Mouse (Mus musculus): ENCODE measurements around the gene Tas2r130.
"Not testable (repeated sequence)": the region's sequence is repeated elsewhere in the genome, so short reads cannot be mapped to it uniquely, and the experiment has no call there.

The Tas2r130 gene

DNA sequence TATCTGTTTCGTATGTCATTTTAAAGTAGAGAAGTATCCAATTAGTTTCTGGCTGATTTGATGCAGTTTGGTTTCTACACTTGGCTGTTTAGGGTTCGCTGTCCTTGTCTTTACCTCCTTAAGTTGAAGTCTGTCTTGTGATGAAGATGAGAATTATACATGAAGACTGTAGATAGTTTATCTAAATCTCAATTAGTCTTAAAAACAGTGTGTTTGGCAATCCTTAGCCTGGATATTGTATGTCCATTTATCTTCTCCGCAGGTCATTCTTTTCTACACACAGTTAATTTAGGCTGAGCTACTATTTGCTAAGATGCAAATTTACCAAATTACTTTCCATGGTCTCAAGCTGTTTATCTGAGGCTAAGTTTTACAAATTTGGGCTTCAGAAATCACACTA, at the start of gene Tas2r130:
Tas2r130 (minus strand) TSS at position 101 of the 400 bp plus-strand sequence.
- no peak for DNase-seq (ENCODE audit: low read depth, low spot score)

DNA sequence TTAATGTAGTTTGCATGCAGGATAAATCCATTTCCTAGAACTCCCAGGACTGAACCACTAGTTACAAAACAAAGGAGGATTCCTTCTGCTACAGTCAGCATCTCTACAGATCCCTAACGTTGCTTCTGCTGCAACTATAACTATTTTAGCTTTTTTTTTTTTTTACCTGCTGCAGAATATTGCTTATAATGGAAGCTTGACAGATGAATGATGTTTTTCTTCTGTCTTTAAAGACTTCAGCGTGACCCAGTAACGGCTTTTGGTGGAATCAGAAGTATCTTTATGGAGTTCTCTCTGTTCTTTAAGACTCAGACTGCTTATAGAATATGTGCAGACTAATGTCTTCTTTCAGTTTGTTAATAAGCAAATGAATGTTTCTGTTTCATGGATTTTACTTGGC, 48.1 kb upstream of the Tas2r130 start, which contains the start of gene Tas2r106:
Tas2r106 (minus strand) TSS at position 101 of the 400 bp plus-strand sequence.
- no peak for DNase-seq (ENCODE audit: low read depth, low spot score)

DNA sequence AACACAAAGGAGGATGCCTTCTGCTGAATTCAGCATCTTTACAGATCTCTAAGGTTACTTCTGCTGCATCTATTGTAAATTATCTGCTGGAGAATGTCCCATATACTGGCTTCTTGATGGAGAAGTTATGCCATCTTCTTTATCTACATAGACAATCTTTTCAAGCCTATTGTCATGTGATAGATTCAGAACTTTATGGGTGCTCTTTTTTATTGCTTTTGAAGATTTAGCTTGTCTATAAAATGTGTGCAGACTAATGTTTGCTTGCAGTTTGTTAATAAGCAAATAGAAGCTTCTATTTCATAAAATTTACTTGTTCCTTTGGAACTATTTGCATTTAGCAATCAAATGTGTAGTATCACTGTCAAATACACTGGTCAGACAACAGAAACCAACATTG, 29.3 kb upstream of the Tas2r130 start, which contains the start of gene Tas2r107:
Tas2r107 (minus strand) TSS at position 101 of the 400 bp plus-strand sequence.
- DNase-seq (ENCODE audit: low read depth, low spot score): no peak

DNA sequence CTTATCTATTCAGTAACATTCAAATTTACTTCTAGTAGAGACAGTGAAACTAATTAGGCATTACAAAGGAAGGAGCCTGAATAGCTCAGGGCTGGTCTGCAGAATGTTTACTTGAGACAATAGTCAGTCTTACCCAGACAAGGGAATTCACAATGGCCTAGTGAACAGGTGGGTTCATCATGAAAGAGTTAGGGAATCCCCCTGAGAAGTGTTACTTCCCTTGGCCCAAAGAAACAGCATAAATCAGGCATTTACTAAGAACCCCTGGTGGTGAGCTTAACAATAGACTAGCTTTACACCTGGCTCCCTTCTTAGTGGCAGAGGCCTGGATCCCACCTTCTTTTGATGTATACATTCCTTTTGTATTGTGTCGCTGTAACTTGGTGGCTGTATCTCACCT, 20.8 kb downstream of the Tas2r130 start:
- not testable (repeated sequence) for DNase-seq (ENCODE audit: low read depth, low spot score)

DNA sequence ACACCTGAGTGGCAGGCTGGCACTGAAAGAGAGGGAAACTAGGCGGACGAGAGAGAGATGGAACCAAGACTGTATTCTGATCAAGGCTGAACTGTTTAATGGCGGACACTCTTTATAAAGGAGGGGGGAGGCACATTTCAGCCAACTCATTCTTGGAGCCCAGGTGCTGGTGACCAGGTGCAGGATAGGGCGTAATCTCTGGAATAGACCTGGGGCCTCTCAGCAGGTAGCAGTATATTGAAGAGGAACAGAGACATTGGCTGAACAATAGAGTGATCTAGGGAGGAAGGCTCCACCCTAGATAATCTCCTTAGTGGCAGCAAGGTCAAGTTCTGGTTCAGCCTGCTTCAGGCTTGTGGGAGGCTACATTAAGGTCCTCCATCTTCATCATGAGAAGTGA, 25.9 kb downstream of the Tas2r130 start:
- DNase-seq (ENCODE audit: low read depth, low spot score): no peak
